Mouse (Mus musculus) midbrain, embryonic 14.5 days (tissue): ENCODE results near the gene Atp9a. TPM values are rescaled to one million over a fixed set of nuclear protein-coding genes. Genes with fewer than 3 reads are reported as not detected.

ENCODE experiments used
- ATAC-seq: fragments of 200-750 bp; cut with Nextera tagmentation; 2 replicates; pipeline ENCODE4 v1.8.0; 2017; ENCODE audit warnings: moderate number of reproducible peaks, moderate library complexity; ENCODE audit not compliant: low FRiP score, low TSS enrichment
- DNase-seq: peaks from one replicate; pipeline ENCODE4 v3.0.0-alpha.2; 2015
- H3K27ac ChIP-seq: fragments of 300-500 bp; sonication (generic); replicated peaks from 2 replicates; pipeline ENCODE4 v1.5.1; 2014; ENCODE audit warnings: mild to moderate bottlenecking, low read depth, low read length, moderate library complexity
- H3K27me3 ChIP-seq: fragments of 300-500 bp; sonication (generic); 2 replicates; pipeline ENCODE4 v1.6.1; 2014; ENCODE audit warnings: low read length, control low read depth, mixed read lengths; ENCODE audit not compliant: control insufficient read depth, insufficient read depth
- H3K36me3 ChIP-seq: fragments of 300-500 bp; sonication (generic); 2 replicates; pipeline ENCODE4 v1.6.1; 2014; ENCODE audit warnings: low read length, control low read depth; ENCODE audit not compliant: control insufficient read depth, insufficient read depth
- H3K4me1 ChIP-seq: fragments of 300-500 bp; sonication (generic); 2 replicates; pipeline ENCODE4 v1.6.1; 2014; ENCODE audit warnings: mild to moderate bottlenecking, antibody characterized with exemption, low read length, control low read depth; ENCODE audit not compliant: control insufficient read depth, insufficient read depth
- H3K4me2 ChIP-seq: fragments of 300-500 bp; sonication (generic); 2 replicates; pipeline ENCODE4 v1.6.1; 2014; ENCODE audit warnings: mild to moderate bottlenecking, low read length, moderate library complexity
- H3K4me3 ChIP-seq: fragments of 300-500 bp; sonication (generic); replicated peaks from 2 replicates; pipeline ENCODE4 v1.5.1; 2014; ENCODE audit warnings: low read depth, low read length
- H3K9ac ChIP-seq: fragments of 300-500 bp; sonication (generic); replicated peaks from 2 replicates; pipeline ENCODE4 v1.6.1; 2014; ENCODE audit warnings: mild to moderate bottlenecking, low read length, moderate library complexity
- H3K9me3 ChIP-seq: fragments of 300-500 bp; sonication (generic); 2 replicates; pipeline ENCODE4 v1.6.1; 2016; ENCODE audit warnings: low read length, control low read depth, mixed read lengths; ENCODE audit not compliant: control insufficient read depth
- WGBS: fragments of 180-500 bp; shearing (Covaris S2); extraction: QIAGEN DNeasy Blood & Tissue Kit; methylation state at CpG from one replicate; pipeline ENCODE4 v1.1.7; 2014; 5-methylcytosine and 5-hydroxymethylcytosine counted together
- microRNA-seq: library from miRNA; unstranded; fragments of <30 nt; microRNA quantifications from one replicate; pipeline ENCODE4, GENCODE M21; 2016
- polyA plus RNA-seq: library from polyadenylated mRNA; unstranded; fragments of >200 nt; fragmentation: Nextera tagmentation; extraction: Ambion mirVana; gene quantifications from 2 replicates; pipeline ENCODE4 v1.2.1, GENCODE M21; 2014

Atp9a gene
- polyA plus RNA-seq, 1 experiment from 2014 or later, result 79.7 TPM

DNA sequence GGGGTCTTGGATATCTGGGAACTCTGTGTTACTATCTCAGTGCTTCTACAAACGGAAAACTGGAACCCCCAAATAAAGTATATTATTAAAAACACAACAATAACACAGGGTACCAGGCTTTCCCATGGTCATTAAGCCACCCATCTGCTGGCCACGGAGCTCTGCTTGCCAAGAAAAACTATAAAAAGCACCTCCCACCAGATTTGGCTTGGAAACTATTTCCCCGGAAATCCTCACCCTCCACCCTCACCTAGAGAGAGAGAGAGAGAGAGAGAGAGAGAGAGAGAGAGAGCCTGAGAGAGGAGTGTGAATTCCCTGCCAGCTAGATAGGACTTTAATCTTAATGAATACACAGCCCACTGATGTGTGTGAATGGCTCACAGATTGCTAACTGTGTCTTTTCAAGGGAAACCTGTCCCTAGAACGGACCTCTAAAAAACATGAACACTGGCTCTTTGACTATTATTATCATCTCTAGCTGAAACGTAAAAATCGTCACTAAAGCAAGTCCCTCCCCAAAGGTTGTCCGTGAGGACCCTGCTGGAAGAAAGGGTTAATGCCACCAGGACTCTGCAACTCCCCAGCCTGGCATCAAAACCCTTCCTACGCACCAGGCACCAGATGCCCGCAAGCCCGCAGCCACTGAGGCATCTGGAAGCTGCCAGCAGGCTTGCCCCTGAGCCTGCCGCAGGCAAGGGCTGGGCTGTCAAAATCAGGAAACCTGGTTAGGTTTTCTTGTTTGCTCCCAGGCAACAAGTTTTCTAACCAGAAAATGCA lies 153.4 kb downstream of the Atp9a start:
- H3K9ac ChIP-seq, result no peak overlapping the region
- H3K4me2 ChIP-seq, result no peak overlapping the region
- 50% methylated on average over 11 of the region's 11 CpGs for WGBS
- ATAC-seq (no peak), DNase-seq (peak; percentile 66)
- peaks cover 28% of the 10 kb centered on the region for H3K4me1 ChIP-seq
- H3K4me3 ChIP-seq, result no peak overlapping the region
- no peaks in the 10 kb centered on the region for H3K36me3 ChIP-seq
- H3K27me3 ChIP-seq, result peaks cover 16% of the 10 kb centered on the region
- H3K27ac ChIP-seq, result no peak overlapping the region
- no peaks in the 10 kb centered on the region for H3K9me3 ChIP-seq

DNA sequence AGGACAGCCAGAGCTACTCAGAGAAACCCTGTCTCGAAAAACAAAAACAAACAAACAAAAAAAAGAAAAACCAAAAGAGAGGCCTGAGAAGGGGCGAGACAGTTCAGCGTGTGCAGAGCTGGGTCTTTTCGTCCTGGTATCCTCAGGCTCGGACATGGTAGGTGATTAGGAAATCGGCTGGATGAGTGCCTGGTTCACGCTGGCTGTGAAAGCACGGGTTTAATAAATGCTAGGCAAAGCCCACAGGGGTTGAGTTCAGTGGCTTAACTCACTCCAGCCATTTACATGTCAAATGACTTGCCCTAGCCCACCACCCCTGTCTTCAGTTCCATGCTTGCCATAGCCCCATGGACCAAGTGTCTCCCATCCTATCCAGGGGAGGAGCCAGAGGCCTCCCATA lies 155.1 kb downstream of the Atp9a start:
- H3K4me1 ChIP-seq, result peaks cover 28% of the 10 kb centered on the region
- DNase-seq (no peak), ATAC-seq (no peak)
- H3K9me3 ChIP-seq, result no peaks in the 10 kb centered on the region
- no peak overlapping the region for H3K9ac ChIP-seq
- H3K4me3 ChIP-seq, result no peak overlapping the region
- no peaks in the 10 kb centered on the region for H3K36me3 ChIP-seq
- H3K27ac ChIP-seq, result no peak overlapping the region
- H3K4me2 ChIP-seq, result no peak overlapping the region
- 42% methylated on average over 8 of the region's 8 CpGs for WGBS
- peaks cover 16% of the 10 kb centered on the region for H3K27me3 ChIP-seq

DNA sequence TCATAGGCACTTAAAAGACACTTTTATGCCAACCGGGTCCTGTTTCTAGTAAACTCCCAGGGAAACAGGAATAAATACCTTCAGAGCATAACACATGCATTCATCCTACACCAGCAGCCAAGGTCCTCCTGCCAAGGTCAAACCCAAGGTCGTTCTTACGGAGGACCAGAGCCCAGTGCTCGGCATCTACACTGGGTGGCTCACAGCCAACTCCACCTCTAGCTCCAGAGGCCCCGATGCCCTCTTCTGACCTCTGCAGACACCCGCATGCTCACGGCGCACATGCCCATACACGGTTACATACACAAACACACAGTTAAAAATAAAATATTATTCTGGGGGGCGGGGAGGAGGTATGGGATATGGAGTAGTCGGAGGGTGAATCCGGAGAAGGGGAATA lies 155.7 kb downstream of the Atp9a start:
- 88% methylated on average over 12 of the region's 12 CpGs for WGBS
- Histone ChIP-seq H3K9me3 (no peaks in the 10 kb centered on the region), H3K4me2 (no peak overlapping the region), H3K4me1 (peaks cover 28% of the 10 kb centered on the region), H3K9ac (no peak overlapping the region), H3K36me3 (no peaks in the 10 kb centered on the region), H3K27ac (no peak overlapping the region), H3K4me3 (no peak overlapping the region), H3K27me3 (peaks cover 16% of the 10 kb centered on the region)
- no peak for DNase-seq
- no peak for ATAC-seq

DNA sequence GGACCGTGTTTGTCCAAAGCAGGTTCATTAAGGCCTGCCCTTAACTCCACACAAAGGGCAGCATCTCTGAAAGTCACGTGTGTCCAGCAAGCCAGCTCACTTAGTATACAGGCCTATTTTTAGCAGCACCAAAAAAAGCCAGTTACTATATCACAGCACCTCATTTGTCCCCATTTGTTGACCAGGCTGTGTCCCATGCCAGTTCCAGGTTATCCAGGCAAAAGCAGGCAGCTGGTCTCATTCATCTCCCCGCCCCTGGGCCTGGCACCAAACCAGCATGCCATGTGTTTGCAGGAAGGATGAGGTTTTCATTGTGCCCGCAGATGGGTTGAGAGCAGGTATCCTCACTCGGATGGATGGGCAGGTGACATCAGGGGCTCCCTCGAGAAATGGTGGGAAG lies 157.4 kb downstream of the Atp9a start:
- no peak overlapping the region for H3K27ac ChIP-seq
- H3K27me3 ChIP-seq, result peaks cover 6% of the 10 kb centered on the region; the same call in 1 of the 2 replicates
- no peak for DNase-seq
- ATAC-seq, result no peak
- no peak overlapping the region for H3K4me2 ChIP-seq
- H3K4me3 ChIP-seq, result no peak overlapping the region
- peaks cover 30% of the 10 kb centered on the region for H3K4me1 ChIP-seq
- no peaks in the 10 kb centered on the region for H3K9me3 ChIP-seq
- WGBS, result 77% methylated on average over 6 of the region's 6 CpGs
- no peak overlapping the region for H3K9ac ChIP-seq
- no peaks in the 10 kb centered on the region for H3K36me3 ChIP-seq

Small RNA genes within 50 kb of the gene (microRNA-seq; reads per million reads assigned to microRNA genes)
- 2.6 reads per million, percentile 18 among the genes with 10 or more reads in this experiment for gene Mir7004

Other genes starting within 250 kb of the Atp9a start
- gene Nfatc2, start 140.8 kb downstream of the Atp9a start, polyA plus RNA-seq, result 2.5 and 2.6 TPM in 2 replicates
- 1.8 and 2.6 TPM in 2 replicates for gene Sall4, start 25.5 kb upstream of the Atp9a start, polyA plus RNA-seq
- gene Zfp64, start 213.2 kb upstream of the Atp9a start, polyA plus RNA-seq, result 43.3 and 45.9 TPM in 2 replicates